Mouse (Mus musculus) midbrain, postnatal 0 days (tissue): Measurements from ENCODE around the gene Nup50. TPM values are rescaled to one million over a fixed set of nuclear protein-coding genes. Genes with fewer than 3 reads are reported as not detected.
A peak's percentile ranks its signal among the peaks of the same experiment; 100 is the strongest.
"Not testable (repeated sequence)": the region's sequence is repeated elsewhere in the genome, so short reads cannot be mapped to it uniquely, and the experiment has no call there.

Source experiments
- ATAC-seq: fragments of 200-750 bp; cut with Nextera tagmentation; 2 replicates; pipeline ENCODE4 v1.8.0; 2017; ENCODE audit warnings: moderate number of reproducible peaks, mild to moderate bottlenecking, moderate TSS enrichment, moderate library complexity; ENCODE audit not compliant: low FRiP score
- DNase-seq: peaks from one replicate; pipeline ENCODE4 v3.0.0-alpha.2; 2015; ENCODE audit warnings: low spot score
- H3K27ac ChIP-seq: fragments of 300-500 bp; sonication (generic); 2 replicates; pipeline ENCODE4 v1.5.1; 2014; ENCODE audit warnings: low read depth, mild to moderate bottlenecking, low read length, mixed read lengths
- H3K27me3 ChIP-seq: fragments of 300-500 bp; sonication (generic); 2 replicates; pipeline ENCODE4 v1.6.1; 2014; ENCODE audit warnings: low read length, control low read depth, mixed read lengths; ENCODE audit not compliant: insufficient read depth
- H3K36me3 ChIP-seq: fragments of 300-500 bp; sonication (generic); 2 replicates; pipeline ENCODE4 v1.6.1; 2014; ENCODE audit warnings: low read length, control low read depth, mixed read lengths; ENCODE audit not compliant: insufficient read depth
- H3K4me1 ChIP-seq: fragments of 300-500 bp; sonication (generic); 2 replicates; pipeline ENCODE4 v1.6.1; 2014; ENCODE audit warnings: mild to moderate bottlenecking, control low read depth, antibody characterized with exemption, low read length, mixed read lengths; ENCODE audit not compliant: insufficient read depth
- H3K4me2 ChIP-seq: fragments of 300-500 bp; sonication (generic); 2 replicates; pipeline ENCODE4 v1.6.1; 2014; ENCODE audit warnings: low read depth, mild to moderate bottlenecking, low read length, mixed read lengths; ENCODE audit not compliant: poor library complexity, severe bottlenecking
- H3K4me3 ChIP-seq: fragments of 300-500 bp; sonication (generic); 2 replicates; pipeline ENCODE4 v1.5.1; 2014; ENCODE audit warnings: low read depth, mild to moderate bottlenecking, low read length, moderate library complexity
- H3K9ac ChIP-seq: fragments of 300-500 bp; sonication (generic); replicated peaks from 2 replicates; pipeline ENCODE4 v1.6.1; 2014; ENCODE audit warnings: mild to moderate bottlenecking, low read length, moderate library complexity, mixed read lengths; ENCODE audit not compliant: poor library complexity, severe bottlenecking
- H3K9me3 ChIP-seq: fragments of 300-500 bp; sonication (generic); 2 replicates; pipeline ENCODE4 v1.6.1; 2016; ENCODE audit warnings: low read length, control low read depth
- CTCF ChIP-seq: IDR thresholded peaks from 2 replicates; pipeline ENCODE4 v1.5.1; 2016; ENCODE audit warnings: antibody characterized with exemption, mild to moderate bottlenecking
- WGBS: fragments of 180-500 bp; shearing (Covaris S2); extraction: QIAGEN DNeasy Blood & Tissue Kit; methylation state at CpG from one replicate; pipeline ENCODE4 v1.1.7; 2014; 5-methylcytosine and 5-hydroxymethylcytosine counted together
- polyA plus RNA-seq: library from polyadenylated mRNA; unstranded; fragments of >200 nt; fragmentation: Nextera tagmentation; extraction: Ambion mirVana; gene quantifications from 2 replicates; pipeline ENCODE4 v1.2.1, GENCODE M21; 2015
- total RNA-seq: library from RNA; depleted of rRNA; stranded (reverse); fragments of >200 nt; gene quantifications from 2 replicates; pipeline ENCODE4 v1.2.3, GENCODE M21; 2014; rRNA removed

Nup50 gene
- total RNA-seq (16.2 and 16.8 TPM in 2 replicates), polyA plus RNA-seq (17.8 and 20.7 TPM in 2 replicates)

DNA sequence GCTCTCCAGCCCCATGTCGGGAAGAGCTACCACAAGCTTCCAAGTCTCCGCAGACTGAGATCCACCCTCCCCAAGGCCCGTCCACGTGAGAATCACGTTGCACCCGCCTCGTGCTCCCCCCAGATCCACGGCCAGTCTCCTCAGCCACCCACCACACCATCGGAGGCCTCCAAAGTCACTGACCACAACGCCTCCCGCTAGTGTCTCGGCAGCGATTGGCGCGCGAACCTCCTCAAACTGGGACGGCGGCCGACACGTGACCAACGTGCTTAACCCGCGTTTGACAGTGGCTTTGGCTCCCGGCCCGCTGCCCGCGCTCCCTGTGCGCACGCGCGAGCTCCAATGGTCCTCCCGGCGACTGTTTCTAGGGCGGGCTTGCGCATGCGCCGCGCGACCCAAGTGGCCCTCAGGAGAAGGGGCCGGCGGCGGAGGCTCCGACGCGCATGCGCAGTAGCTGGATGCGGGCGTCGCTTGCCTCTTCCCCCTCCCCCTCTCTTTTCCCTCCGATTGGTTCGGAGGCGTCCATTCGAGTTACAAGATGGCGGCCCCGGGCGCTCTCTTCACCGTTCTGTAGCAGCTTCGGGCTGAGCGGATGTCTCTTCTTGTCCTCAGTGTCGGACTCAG lies at the start of gene Nup50:
Gene Nup50 (plus strand): TSS at position 528 of the 624 bp plus-strand sequence.
- no peaks in the 10 kb centered on the region for H3K9me3 ChIP-seq
- peak within 1 kb of the TSS; percentile 89 for H3K9ac ChIP-seq
- peak within 1 kb of the TSS; percentile 94 for H3K4me2 ChIP-seq
- H3K27me3 ChIP-seq, result no peaks in the 10 kb centered on the region
- TF ChIP-seq CTCF, result no peak
- WGBS, result 0% methylated on average over 60 of the region's 60 CpGs
- ATAC-seq, result peak; percentile 90
- no peaks in the 10 kb centered on the region for H3K4me1 ChIP-seq
- DNase-seq, result peak; percentile 99
- peak within 1 kb of the TSS; percentile 98 for H3K4me3 ChIP-seq
- peaks cover 8% of the 10 kb centered on the region; the same call in 1 of the 2 replicates for H3K36me3 ChIP-seq
- peak within 1 kb of the TSS; percentile 95 for H3K27ac ChIP-seq

DNA sequence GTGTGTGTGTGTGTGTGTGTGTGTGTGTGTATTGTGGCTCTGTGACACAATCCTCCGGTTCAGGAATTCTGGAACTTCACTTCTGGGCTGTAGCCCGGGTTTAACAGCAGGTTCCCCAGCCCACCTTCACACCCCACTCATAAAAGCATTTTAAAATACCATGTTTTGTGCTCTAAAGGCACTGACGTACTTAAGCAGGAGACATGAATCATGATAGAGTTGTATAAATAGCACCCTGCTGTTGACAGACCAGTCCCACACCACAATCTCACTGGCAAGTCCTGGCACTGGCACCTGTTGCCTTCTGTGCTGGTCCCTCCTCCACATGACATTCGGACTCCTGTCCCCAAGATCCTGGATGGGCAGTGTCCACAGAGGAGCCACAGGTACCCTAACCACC lies 49.3 kb upstream of the Nup50 start:
- DNase-seq, result no peak
- WGBS, result 85% methylated on average over 4 of the region's 4 CpGs
- Histone ChIP-seq H3K27me3 (no peaks in the 10 kb centered on the region), H3K36me3 (no peaks in the 10 kb centered on the region), H3K4me3 (no peak overlapping the region), H3K4me1 (no peaks in the 10 kb centered on the region), H3K9ac (no peak overlapping the region), H3K27ac (no peak overlapping the region), H3K9me3 (no peaks in the 10 kb centered on the region), H3K4me2 (no peak overlapping the region)
- ATAC-seq, result no peak
- no peak for TF ChIP-seq CTCF

- Histone ChIP-seq H3K4me2 (no peak overlapping the region), H3K9ac (no peak overlapping the region), H3K27ac (no peak overlapping the region), H3K36me3 (no peaks in the 10 kb centered on the region), H3K9me3 (no peaks in the 10 kb centered on the region), H3K4me3 (no peak overlapping the region), H3K4me1 (no peaks in the 10 kb centered on the region), H3K27me3 (peaks cover 6% of the 10 kb centered on the region)
- 88% methylated on average over 12 of the region's 12 CpGs for WGBS
- TF ChIP-seq CTCF, result no peak
- no peak for DNase-seq
- no peak for ATAC-seq
Measured at GRCm38 (mm10) chr15:84877029-84877815, 46.0 kb upstream of the Nup50 start.

GRCm38 (mm10) chr15:84888066-84888465 lies 35.1 kb upstream of the Nup50 start:
- no peaks in the 10 kb centered on the region for H3K4me1 ChIP-seq
- H3K4me3 ChIP-seq, result no peak overlapping the region
- ATAC-seq (no peak), DNase-seq (peak; percentile 44)
- H3K36me3 ChIP-seq, result no peaks in the 10 kb centered on the region
- H3K9me3 ChIP-seq, result no peaks in the 10 kb centered on the region
- H3K27me3 ChIP-seq, result no peaks in the 10 kb centered on the region
- TF ChIP-seq CTCF, result no peak
- H3K27ac ChIP-seq, result no peak overlapping the region
- 30% methylated on average over 12 of the region's 12 CpGs for WGBS
- no peak overlapping the region for H3K9ac ChIP-seq
- no peak overlapping the region for H3K4me2 ChIP-seq

GRCm38 (mm10) chr15:84891246-84891645 lies 32.0 kb upstream of the Nup50 start:
- no peak for ATAC-seq
- WGBS, result 39% methylated on average over 3 of the region's 3 CpGs

DNA sequence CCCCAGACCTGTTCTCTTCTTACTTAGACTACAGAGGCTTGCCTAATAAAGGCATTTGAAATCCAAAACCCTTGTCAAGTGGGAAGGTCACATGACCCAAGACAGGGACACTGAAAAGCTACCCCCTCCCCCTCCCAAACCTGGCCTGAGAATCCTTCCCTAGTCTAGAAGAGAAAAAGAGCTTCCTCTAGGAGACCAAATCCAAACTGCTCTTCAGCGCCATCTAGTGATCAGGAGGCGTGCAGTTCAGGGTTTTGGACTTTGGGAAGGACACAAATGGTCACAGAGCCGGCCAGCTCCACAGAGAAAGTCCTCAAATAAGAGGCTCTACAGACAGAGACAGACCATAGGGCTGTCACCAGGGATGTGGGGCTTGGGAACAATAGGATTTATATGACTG lies 31.6 kb upstream of the Nup50 start:
- no peak overlapping the region for H3K4me3 ChIP-seq
- ATAC-seq, result no peak
- no peaks in the 10 kb centered on the region for H3K27me3 ChIP-seq
- no peaks in the 10 kb centered on the region for H3K36me3 ChIP-seq
- no peak overlapping the region for H3K27ac ChIP-seq
- H3K9me3 ChIP-seq, result no peaks in the 10 kb centered on the region
- DNase-seq, result peak; percentile 87
- H3K4me2 ChIP-seq, result no peak overlapping the region
- peak; percentile 93 for TF ChIP-seq CTCF
- no peaks in the 10 kb centered on the region for H3K4me1 ChIP-seq
- 0% methylated on average over 3 of the region's 3 CpGs for WGBS
- no peak overlapping the region for H3K9ac ChIP-seq

More at GRCm38 (mm10) chr15:84891246-84891645, 32.0 kb upstream of the Nup50 start:
- no peak for TF ChIP-seq CTCF
- no peak overlapping the region for H3K4me3 ChIP-seq
- no peak for DNase-seq
- H3K4me1 ChIP-seq, result no peaks in the 10 kb centered on the region
- no peaks in the 10 kb centered on the region for H3K9me3 ChIP-seq
- H3K9ac ChIP-seq, result no peak overlapping the region
- H3K4me2 ChIP-seq, result no peak overlapping the region
- H3K27ac ChIP-seq, result no peak overlapping the region
- no peaks in the 10 kb centered on the region for H3K27me3 ChIP-seq
- no peaks in the 10 kb centered on the region for H3K36me3 ChIP-seq

GRCm38 (mm10) chr15:84896216-84896615 lies 27.0 kb upstream of the Nup50 start:
- DNase-seq, H3K9me3 ChIP-seq: not testable (repeated sequence)

More at GRCm38 (mm10) chr15:84896216-84896615, 27.0 kb upstream of the Nup50 start:
- H3K36me3 ChIP-seq, H3K4me2 ChIP-seq, H3K4me1 ChIP-seq, H3K27ac ChIP-seq, H3K4me3 ChIP-seq, H3K9ac ChIP-seq, ATAC-seq, H3K27me3 ChIP-seq: not testable (repeated sequence)
- WGBS, result 82% methylated on average over 10 of the region's 10 CpGs
